Comparison of ENCODE assay signal across 8 mouse cellular contexts in genomic region chr6:71272316-71272741, GRCm38 (mm10). TPM values are rescaled to one million over a fixed set of nuclear protein-coding genes. Genes with fewer than 3 reads are reported as not detected.
DNase-seq lines count a peak whose midpoint lies in the region; ATAC-seq lines count a peak whose summit lies in the region.
"Had no signal": no experiment of that assay in that cellular context is flagged by ENCODE, and none has a peak within 500 bp of the region (broad histone marks: within the 10 kb centered on the region; RNA-seq: fewer than 3 reads in every experiment).

No protein-coding gene starts in this region.

- no peaks in the 10 kb centered on the region for H3K27me3 ChIP-seq in hindbrain, embryonic 14.5 days (ENCODE audit: control insufficient read depth, insufficient read depth, low read length)

- peak overlapping the region; percentile 79 for H3K4me3 ChIP-seq in hindbrain, embryonic 14.5 days (replicated peaks; ENCODE audit: low read length)
- H3K4me3 ChIP-seq in macrophage (ENCODE audit: inconsistent target) = peak overlapping the region; percentile 95

- no peak for ATAC-seq in hindbrain, embryonic 14.5 days (ENCODE audit: low FRiP score)

- peaks cover 15% of the 10 kb centered on the region for H3K4me1 ChIP-seq in hindbrain, embryonic 14.5 days (replicated peaks; ENCODE audit: control insufficient read depth, insufficient read depth, low read length)

- H3K9me3 ChIP-seq in hindbrain, embryonic 14.5 days (ENCODE audit: control insufficient read depth, low read length) = no peaks in the 10 kb centered on the region

- H3K27ac ChIP-seq in hindbrain, embryonic 14.5 days = peak overlapping the region; percentile 95
- H3K27ac ChIP-seq in macrophage = peak overlapping the region; percentile 94

- DNase-seq in thymus, postnatal 0 days (ENCODE audit: low spot score) = peak; percentile 10
- no peak for DNase-seq in thymus, postnatal 4 days
- DNase-seq in embryo, embryonic 10 days (ENCODE audit: low spot score) = peak; percentile 46
- DNase-seq in hindbrain, embryonic 14.5 days (ENCODE audit: low spot score) = no peak
- no peak for DNase-seq in cerebellum, adult 9-10 months
- DNase-seq in gastrocnemius, postnatal 10 days = no peak

- H3K4me2 ChIP-seq in hindbrain, embryonic 14.5 days (replicated peaks) = peak overlapping the region; percentile 73

- H3K79me2 ChIP-seq in macrophage (ENCODE audit: inconsistent target) = peaks cover 55% of the 10 kb centered on the region

- under 1% methylated on average over 11 of the region's 11 CpGs for WGBS in hindbrain, embryonic 14.5 days
- 2% methylated on average over 11 of the region's 11 CpGs for WGBS in macrophage (ENCODE audit: missing documents)

- no peaks in the 10 kb centered on the region for H3K36me3 ChIP-seq in hindbrain, embryonic 14.5 days (replicated peaks; ENCODE audit: control insufficient read depth, insufficient read depth)
- no peaks in the 10 kb centered on the region for H3K36me3 ChIP-seq in macrophage (ENCODE audit: inconsistent target)

- peak overlapping the region; percentile 98 for H3K9ac ChIP-seq in hindbrain, embryonic 14.5 days

RNA-seq across cellular contexts. Expression of gene Krcc1, which starts 0.9 kb away (rescaled TPM):
- polyA plus RNA-seq in thymus, postnatal 0 days (2015; fragmentation: Nextera tagmentation; extraction: Ambion mirVana) = 92.6 and 98.4 TPM in 2 replicates
- 20.5 and 21.5 TPM in 2 replicates for polyA plus RNA-seq in hindbrain, embryonic 14.5 days (2014; fragmentation: Nextera tagmentation; extraction: Ambion mirVana)
- total RNA-seq in macrophage (2018; cell fraction: chromatin; rRNA removed) = 100 to 1,000 TPM in 5 of 26 experiments, 10 to 100 TPM in 21; 20.3 to 134 (median 75.3) TPM
- 100 to 1,000 TPM in 21 of 26 experiments, 10 to 100 TPM in 5; 82.9 to 143 (median 109) TPM for total RNA-seq in macrophage (2018; cell fraction: cytosol; rRNA removed)
- 100 to 1,000 TPM in 11 of 26 experiments, 10 to 100 TPM in 15; 51.7 to 138 (median 94.1) TPM for total RNA-seq in macrophage (2018; cell fraction: nucleus; rRNA removed)
- 102 to 223 TPM (median 117 TPM) in 3 replicates for polyA plus RNA-seq in macrophage (2018)
- 10 to 100 TPM; 32.9 to 33.5 TPM for total RNA-seq in gastrocnemius, postnatal 10 days (2021)

RNA-seq across cellular contexts. Expression of gene Smyd1, which starts 49.7 kb away (rescaled TPM):
- 2.3 and 3.7 TPM in 2 replicates for polyA plus RNA-seq in thymus, postnatal 0 days (2015; fragmentation: Nextera tagmentation; extraction: Ambion mirVana)
- 0.24 and 0.56 TPM in 2 replicates for polyA plus RNA-seq in hindbrain, embryonic 14.5 days (2014; fragmentation: Nextera tagmentation; extraction: Ambion mirVana)
- 1 to 10 TPM in 1 of 26 experiments, under 1 TPM in 2, not detected in 23; 0.25 to 3.3 (median 0.66) TPM for total RNA-seq in macrophage (2018; cell fraction: chromatin; rRNA removed)
- total RNA-seq in macrophage (2018; cell fraction: cytosol; rRNA removed) = under 1 TPM in 5 of 26 experiments, not detected in 21; 0.04 to 0.36 (median 0.19) TPM
- under 1 TPM in 3 of 26 experiments, not detected in 23; 0.14 to 0.93 (median 0.15) TPM for total RNA-seq in macrophage (2018; cell fraction: nucleus; rRNA removed)
- not detected in 3 replicates for polyA plus RNA-seq in macrophage (2018)
- total RNA-seq in gastrocnemius, postnatal 10 days (2021) = 100 to 1,000 TPM; 196 to 220 TPM

RNA-seq across cellular contexts. Expression of gene Cd8b1, which starts 50.3 kb away (rescaled TPM):
- 1,203 and 1,244 TPM in 2 replicates for polyA plus RNA-seq in thymus, postnatal 0 days (2015; fragmentation: Nextera tagmentation; extraction: Ambion mirVana)
- not detected in 2 replicates for polyA plus RNA-seq in hindbrain, embryonic 14.5 days (2014; fragmentation: Nextera tagmentation; extraction: Ambion mirVana)
- total RNA-seq in macrophage (2018; cell fraction: chromatin; rRNA removed) = not detected
- not detected for total RNA-seq in macrophage (2018; cell fraction: cytosol; rRNA removed)
- not detected for total RNA-seq in macrophage (2018; cell fraction: nucleus; rRNA removed)
- polyA plus RNA-seq in macrophage (2018) = 0.16 TPM in 1 of 3 replicates, not detected in the others
- under 1 TPM in 1 of 2 experiments, not detected in 1; 0.18 TPM for total RNA-seq in gastrocnemius, postnatal 10 days (2021)
- total RNA-seq: layer of hippocampus, postnatal 10 days had no signal

Comparison
In these comparisons a context has a peak if more than half of its experiments do, and no peak if none do; other contexts are left out.
1. DNase-seq: peak in thymus, postnatal 0 days (single experiment) and embryo, embryonic 10 days (single experiment); none in thymus, postnatal 4 days (single experiment), hindbrain, embryonic 14.5 days (single experiment), cerebellum, adult 9-10 months (single experiment) and gastrocnemius, postnatal 10 days (single experiment).
2. RNA of gene Cd8b1, which starts 50.3 kb away (polyA plus RNA-seq): 1,203 to 1,244 TPM in thymus, postnatal 0 days; 0.16 TPM in macrophage and not detected in hindbrain, embryonic 14.5 days; every median in the first group is over 1,000 times any median in the second.